Mouse (Mus musculus): ENCODE measurements around the gene Tmtc2. TPM values are rescaled to one million over a fixed set of nuclear protein-coding genes. Genes with fewer than 3 reads are reported as not detected.

The Tmtc2 gene
- polyA plus RNA-seq, 1 experiment from 2014 or later = 7.8 TPM

GRCm38 (mm10) chr10:105225714-105226113, 348.5 kb downstream of the Tmtc2 start:
- Histone ChIP-seq H3K4me2 (ENCODE audit: low read depth, severe bottlenecking) (no peak overlapping the region), H3K36me3 (ENCODE audit: control insufficient read depth, insufficient read depth, low read length) (no peaks in the 10 kb centered on the region)
- 89% methylated on average over 6 of the region's 6 CpGs for WGBS

GRCm38 (mm10) chr10:105222904-105223303, 351.3 kb downstream of the Tmtc2 start:
- no peak overlapping the region for H3K27ac ChIP-seq (replicated peaks; ENCODE audit: low read depth, low read length)
- H3K36me3 ChIP-seq (ENCODE audit: control insufficient read depth, insufficient read depth, low read length) = no peaks in the 10 kb centered on the region
- no peaks in the 10 kb centered on the region for H3K27me3 ChIP-seq (ENCODE audit: control insufficient read depth, insufficient read depth, low read length)
- H3K4me1 ChIP-seq (ENCODE audit: control insufficient read depth, insufficient read depth, low read length) = no peaks in the 10 kb centered on the region
- H3K4me3 ChIP-seq (ENCODE audit: low read depth, low read length) = no peak overlapping the region
- no peak for DNase-seq (ENCODE audit: low spot score)
- ATAC-seq (ENCODE audit: insufficient number of reproducible peaks, low FRiP score, low TSS enrichment, low read depth) = no peak
- no peak overlapping the region for H3K9ac ChIP-seq (ENCODE audit: low read length)
- no peak overlapping the region for H3K4me2 ChIP-seq (ENCODE audit: low read depth, severe bottlenecking)
- H3K9me3 ChIP-seq (ENCODE audit: control insufficient read depth, low read length) = no peaks in the 10 kb centered on the region
- 89% methylated on average over 5 of the region's 5 CpGs for WGBS

More at GRCm38 (mm10) chr10:105225714-105226113, 348.5 kb downstream of the Tmtc2 start:
- DNase-seq (ENCODE audit: low spot score) (no peak), ATAC-seq (ENCODE audit: insufficient number of reproducible peaks, low FRiP score, low TSS enrichment, low read depth) (no peak)
- Histone ChIP-seq H3K27ac (replicated peaks; ENCODE audit: low read depth, low read length) (no peak overlapping the region), H3K4me1 (ENCODE audit: control insufficient read depth, insufficient read depth, low read length) (no peaks in the 10 kb centered on the region), H3K9ac (ENCODE audit: low read length) (no peak overlapping the region), H3K27me3 (ENCODE audit: control insufficient read depth, insufficient read depth, low read length) (no peaks in the 10 kb centered on the region), H3K9me3 (ENCODE audit: control insufficient read depth, low read length) (no peaks in the 10 kb centered on the region), H3K4me3 (ENCODE audit: low read depth, low read length) (no peak overlapping the region)

- Histone ChIP-seq H3K9ac (ENCODE audit: low read length) (no peak overlapping the region), H3K9me3 (ENCODE audit: control insufficient read depth, low read length) (no peaks in the 10 kb centered on the region), H3K4me2 (ENCODE audit: low read depth, severe bottlenecking) (no peak overlapping the region), H3K27ac (replicated peaks; ENCODE audit: low read depth, low read length) (no peak overlapping the region), H3K4me1 (ENCODE audit: control insufficient read depth, insufficient read depth, low read length) (no peaks in the 10 kb centered on the region), H3K36me3 (ENCODE audit: control insufficient read depth, insufficient read depth, low read length) (no peaks in the 10 kb centered on the region), H3K27me3 (ENCODE audit: control insufficient read depth, insufficient read depth, low read length) (no peaks in the 10 kb centered on the region), H3K4me3 (ENCODE audit: low read depth, low read length) (no peak overlapping the region)
- ATAC-seq (ENCODE audit: insufficient number of reproducible peaks, low FRiP score, low TSS enrichment, low read depth) = no peak
- 75% methylated on average over 10 of the region's 10 CpGs for WGBS
- DNase-seq (ENCODE audit: low spot score) = no peak
These were observed 372.8 kb downstream of the Tmtc2 start for GRCm38 (mm10) chr10:105201491-105201890.

- Histone ChIP-seq H3K36me3 (ENCODE audit: control insufficient read depth, insufficient read depth, low read length) (no peaks in the 10 kb centered on the region), H3K9me3 (ENCODE audit: control insufficient read depth, low read length) (no peaks in the 10 kb centered on the region), H3K4me3 (ENCODE audit: low read depth, low read length) (no peak overlapping the region), H3K27me3 (ENCODE audit: control insufficient read depth, insufficient read depth, low read length) (no peaks in the 10 kb centered on the region), H3K4me2 (ENCODE audit: low read depth, severe bottlenecking) (no peak overlapping the region), H3K9ac (ENCODE audit: low read length) (no peak overlapping the region), H3K4me1 (ENCODE audit: control insufficient read depth, insufficient read depth, low read length) (no peaks in the 10 kb centered on the region), H3K27ac (replicated peaks; ENCODE audit: low read depth, low read length) (no peak overlapping the region)
- no peak for ATAC-seq (ENCODE audit: insufficient number of reproducible peaks, low FRiP score, low TSS enrichment, low read depth)
- 93% methylated on average over 2 of the region's 2 CpGs for WGBS
- no peak for DNase-seq (ENCODE audit: low spot score)
These were observed 373.6 kb downstream of the Tmtc2 start for GRCm38 (mm10) chr10:105200678-105201077.

GRCm38 (mm10) chr10:105200092-105200491, 374.2 kb downstream of the Tmtc2 start:
- Histone ChIP-seq H3K27ac (replicated peaks; ENCODE audit: low read depth, low read length) (no peak overlapping the region), H3K4me1 (ENCODE audit: control insufficient read depth, insufficient read depth, low read length) (no peaks in the 10 kb centered on the region), H3K4me3 (ENCODE audit: low read depth, low read length) (no peak overlapping the region), H3K9ac (ENCODE audit: low read length) (no peak overlapping the region), H3K36me3 (ENCODE audit: control insufficient read depth, insufficient read depth, low read length) (no peaks in the 10 kb centered on the region), H3K27me3 (ENCODE audit: control insufficient read depth, insufficient read depth, low read length) (no peaks in the 10 kb centered on the region), H3K9me3 (ENCODE audit: control insufficient read depth, low read length) (no peaks in the 10 kb centered on the region), H3K4me2 (ENCODE audit: low read depth, severe bottlenecking) (no peak overlapping the region)
- DNase-seq (ENCODE audit: low spot score) (no peak), ATAC-seq (ENCODE audit: insufficient number of reproducible peaks, low FRiP score, low TSS enrichment, low read depth) (no peak)
- WGBS = 81% methylated on average over 4 of the region's 4 CpGs

GRCm38 (mm10) chr10:105199515-105199914, 374.7 kb downstream of the Tmtc2 start:
- no peaks in the 10 kb centered on the region for H3K36me3 ChIP-seq (ENCODE audit: control insufficient read depth, insufficient read depth, low read length)
- WGBS = 87% methylated on average over 5 of the region's 5 CpGs
- H3K4me3 ChIP-seq (ENCODE audit: low read depth, low read length) = no peak overlapping the region
- H3K4me2 ChIP-seq (ENCODE audit: low read depth, severe bottlenecking) = no peak overlapping the region
- H3K27me3 ChIP-seq (ENCODE audit: control insufficient read depth, insufficient read depth, low read length) = no peaks in the 10 kb centered on the region
- no peaks in the 10 kb centered on the region for H3K9me3 ChIP-seq (ENCODE audit: control insufficient read depth, low read length)
- H3K9ac ChIP-seq (ENCODE audit: low read length) = no peak overlapping the region
- ATAC-seq (ENCODE audit: insufficient number of reproducible peaks, low FRiP score, low TSS enrichment, low read depth) (no peak), DNase-seq (ENCODE audit: low spot score) (no peak)
- no peaks in the 10 kb centered on the region for H3K4me1 ChIP-seq (ENCODE audit: control insufficient read depth, insufficient read depth, low read length)
- H3K27ac ChIP-seq (replicated peaks; ENCODE audit: low read depth, low read length) = no peak overlapping the region

GRCm38 (mm10) chr10:105195377-105195776, 378.9 kb downstream of the Tmtc2 start:
- Histone ChIP-seq H3K9ac (ENCODE audit: low read length) (no peak overlapping the region), H3K4me3 (ENCODE audit: low read depth, low read length) (no peak overlapping the region), H3K4me2 (ENCODE audit: low read depth, severe bottlenecking) (no peak overlapping the region), H3K4me1 (ENCODE audit: control insufficient read depth, insufficient read depth, low read length) (no peaks in the 10 kb centered on the region), H3K27me3 (ENCODE audit: control insufficient read depth, insufficient read depth, low read length) (no peaks in the 10 kb centered on the region), H3K9me3 (ENCODE audit: control insufficient read depth, low read length) (no peaks in the 10 kb centered on the region), H3K27ac (replicated peaks; ENCODE audit: low read depth, low read length) (no peak overlapping the region), H3K36me3 (ENCODE audit: control insufficient read depth, insufficient read depth, low read length) (no peaks in the 10 kb centered on the region)
- WGBS = 91% methylated on average over 2 of the region's 2 CpGs
- ATAC-seq (ENCODE audit: insufficient number of reproducible peaks, low FRiP score, low TSS enrichment, low read depth) = no peak
- DNase-seq (ENCODE audit: low spot score) = no peak

GRCm38 (mm10) chr10:105193756-105194460, 380.3 kb downstream of the Tmtc2 start:
- 71% methylated on average over 4 of the region's 4 CpGs for WGBS
- no peak for DNase-seq (ENCODE audit: low spot score)
- no peak for ATAC-seq (ENCODE audit: insufficient number of reproducible peaks, low FRiP score, low TSS enrichment, low read depth)

GRCm38 (mm10) chr10:105192071-105192470, 382.2 kb downstream of the Tmtc2 start:
- H3K36me3 ChIP-seq (ENCODE audit: control insufficient read depth, insufficient read depth, low read length) = no peaks in the 10 kb centered on the region
- H3K4me1 ChIP-seq (ENCODE audit: control insufficient read depth, insufficient read depth, low read length) = no peaks in the 10 kb centered on the region
- ATAC-seq (ENCODE audit: insufficient number of reproducible peaks, low FRiP score, low TSS enrichment, low read depth) (no peak), DNase-seq (ENCODE audit: low spot score) (no peak)
- no peak overlapping the region for H3K27ac ChIP-seq (replicated peaks; ENCODE audit: low read depth, low read length)
- no peaks in the 10 kb centered on the region for H3K9me3 ChIP-seq (ENCODE audit: control insufficient read depth, low read length)
- H3K27me3 ChIP-seq (ENCODE audit: control insufficient read depth, insufficient read depth, low read length) = no peaks in the 10 kb centered on the region
- no peak overlapping the region for H3K4me3 ChIP-seq (ENCODE audit: low read depth, low read length)
- no peak overlapping the region for H3K4me2 ChIP-seq (ENCODE audit: low read depth, severe bottlenecking)
- H3K9ac ChIP-seq (ENCODE audit: low read length) = no peak overlapping the region
- 98% methylated on average over 2 of the region's 2 CpGs for WGBS

More at GRCm38 (mm10) chr10:105193756-105194460, 380.3 kb downstream of the Tmtc2 start:
- Histone ChIP-seq H3K27me3 (ENCODE audit: control insufficient read depth, insufficient read depth, low read length) (no peaks in the 10 kb centered on the region), H3K4me1 (ENCODE audit: control insufficient read depth, insufficient read depth, low read length) (no peaks in the 10 kb centered on the region), H3K9me3 (ENCODE audit: control insufficient read depth, low read length) (no peaks in the 10 kb centered on the region), H3K36me3 (ENCODE audit: control insufficient read depth, insufficient read depth, low read length) (no peaks in the 10 kb centered on the region), H3K9ac (ENCODE audit: low read length) (no peak overlapping the region), H3K4me2 (ENCODE audit: low read depth, severe bottlenecking) (no peak overlapping the region), H3K27ac (replicated peaks; ENCODE audit: low read depth, low read length) (no peak overlapping the region), H3K4me3 (ENCODE audit: low read depth, low read length) (no peak overlapping the region)
